Mouse (Mus musculus) heart, postnatal 0 days (tissue): ENCODE results near the gene Hils1. TPM values are rescaled to one million over a fixed set of nuclear protein-coding genes. Genes with fewer than 3 reads are reported as not detected.

Source experiments
- ATAC-seq: fragments of 200-750 bp; cut with Nextera tagmentation; 2 replicates; pipeline ENCODE4 v1.8.0; 2017; ENCODE audit warnings: low read depth, moderate number of reproducible peaks, moderate library complexity; ENCODE audit not compliant: insufficient read depth
- DNase-seq: peaks from one replicate; pipeline ENCODE4 v3.0.0-alpha.2; 2016; ENCODE audit warnings: low spot score
- H3K27ac ChIP-seq: fragments of 300-500 bp; sonication (generic); 2 replicates; pipeline ENCODE4 v1.5.1; 2014; ENCODE audit warnings: low read depth, mild to moderate bottlenecking
- H3K27me3 ChIP-seq: fragments of 300-500 bp; sonication (generic); 2 replicates; pipeline ENCODE4 v1.6.1; 2014; ENCODE audit warnings: low read length, mixed read lengths; ENCODE audit not compliant: control insufficient read depth, insufficient read depth
- H3K36me3 ChIP-seq: fragments of 300-500 bp; sonication (generic); replicated peaks from 2 replicates; pipeline ENCODE4 v1.6.1; 2014; ENCODE audit warnings: low read length, mixed read lengths; ENCODE audit not compliant: control insufficient read depth, insufficient read depth
- H3K4me1 ChIP-seq: fragments of 300-500 bp; sonication (generic); 2 replicates; pipeline ENCODE4 v1.6.1; 2014; ENCODE audit warnings: antibody characterized with exemption; ENCODE audit not compliant: control insufficient read depth, insufficient read depth
- H3K4me2 ChIP-seq: fragments of 300-500 bp; sonication (generic); 2 replicates; pipeline ENCODE4 v1.6.1; 2014; ENCODE audit warnings: low read depth, mild to moderate bottlenecking, low read length, moderate library complexity
- H3K4me3 ChIP-seq: fragments of 300-500 bp; sonication (generic); 2 replicates; pipeline ENCODE4 v1.5.1; 2014; ENCODE audit warnings: low read depth, low read length
- H3K9ac ChIP-seq: fragments of 300-500 bp; sonication (generic); replicated peaks from 2 replicates; pipeline ENCODE4 v1.6.1; 2014; ENCODE audit warnings: low read depth, low read length, mixed read lengths
- H3K9me3 ChIP-seq: fragments of 300-500 bp; sonication (generic); replicated peaks from 2 replicates; pipeline ENCODE4 v1.6.1; 2016; ENCODE audit warnings: low read length; ENCODE audit not compliant: control insufficient read depth
- CTCF ChIP-seq: IDR thresholded peaks from 2 replicates; pipeline ENCODE4 v1.5.1; 2016; ENCODE audit warnings: antibody characterized with exemption, control low read depth, low read depth
- EP300 ChIP-seq: IDR thresholded peaks from 2 replicates; pipeline ENCODE4 v1.6.1; 2016; ENCODE audit warnings: antibody characterized with exemption, low read depth
- WGBS: fragments of 180-500 bp; shearing (Covaris S2); extraction: QIAGEN DNeasy Blood & Tissue Kit; methylation state at CpG from one replicate; pipeline ENCODE4 v1.1.7; 2014; 5-methylcytosine and 5-hydroxymethylcytosine counted together
- polyA plus RNA-seq: library from polyadenylated mRNA; unstranded; fragments of >200 nt; fragmentation: Nextera tagmentation; extraction: Ambion mirVana; gene quantifications from 2 replicates; pipeline ENCODE4 v1.2.1, GENCODE M21; 2015
- total RNA-seq: library from RNA; depleted of rRNA; stranded (reverse); fragments of >200 nt; gene quantifications from 2 replicates; pipeline ENCODE4 v1.2.3, GENCODE M21; 2014; ENCODE audit warnings: low replicate concordance

The Hils1 gene
- total and polyA plus RNA-seq, 2 experiments from 2014 or later: not detected

DNA sequence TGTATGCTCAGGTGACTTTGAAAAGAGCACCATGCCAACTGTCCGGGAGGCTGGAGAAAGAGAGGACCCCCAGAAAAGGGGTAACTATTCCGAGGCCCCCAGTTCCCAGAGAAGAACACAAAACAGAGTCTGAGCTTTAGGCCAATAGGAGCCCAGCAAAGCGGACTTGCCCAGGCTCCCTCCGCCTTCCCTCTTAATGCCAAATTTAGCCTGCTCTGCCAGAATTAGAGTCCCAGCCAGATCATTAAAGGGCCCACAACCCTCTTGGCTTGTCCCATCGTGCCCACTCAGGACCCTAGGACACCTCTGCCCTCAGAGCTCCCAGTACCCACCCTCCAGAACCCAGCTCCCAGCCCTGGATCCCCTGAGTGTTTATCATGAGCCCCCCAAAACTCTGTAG is 5.5 kb downstream of the Hils1 start:
- ATAC-seq (peak; percentile 49), DNase-seq (peak; percentile 48)
- WGBS: 18% methylated on average over 5 of the region's 5 CpGs
- no peak for TF ChIP-seq EP300
- no peak for TF ChIP-seq CTCF
- Histone ChIP-seq H3K4me1 (peaks cover 22% of the 10 kb centered on the region; the same call in 1 of the 2 replicates), H3K4me3 (peak overlapping the region; percentile 42), H3K9me3 (no peaks in the 10 kb centered on the region), H3K9ac (peak overlapping the region; percentile 41), H3K27ac (peak overlapping the region; percentile 87), H3K36me3 (no peaks in the 10 kb centered on the region), H3K4me2 (peak overlapping the region; percentile 64), H3K27me3 (no peaks in the 10 kb centered on the region)

DNA sequence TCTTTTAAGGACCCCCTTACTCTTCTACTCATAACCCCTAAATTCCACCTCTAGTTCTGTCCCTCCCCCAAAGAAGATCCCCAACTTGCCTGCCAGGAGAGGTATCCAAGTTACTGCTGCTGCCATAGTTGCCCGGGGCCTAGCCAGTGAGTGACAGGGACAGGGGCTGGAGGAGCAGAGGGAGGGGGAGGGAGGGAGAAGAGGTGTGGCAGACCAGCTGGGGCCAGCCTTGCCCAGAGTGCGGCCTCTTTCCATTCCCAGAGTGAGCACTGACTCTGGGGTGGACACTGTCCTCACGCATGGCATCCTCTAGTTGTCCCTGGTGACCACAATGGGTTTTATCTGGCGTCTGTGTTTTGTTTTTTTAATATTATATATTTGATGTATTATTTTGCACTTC is 5.9 kb downstream of the Hils1 start:
- Histone ChIP-seq H3K4me1 (peaks cover 22% of the 10 kb centered on the region; the same call in 1 of the 2 replicates), H3K27me3 (no peaks in the 10 kb centered on the region), H3K36me3 (no peaks in the 10 kb centered on the region), H3K9ac (peak overlapping the region; percentile 41), H3K4me2 (peak overlapping the region; percentile 64), H3K9me3 (no peaks in the 10 kb centered on the region), H3K27ac (peak overlapping the region; percentile 87), H3K4me3 (peak overlapping the region; percentile 42)
- DNase-seq: peak; percentile 55
- no peak for TF ChIP-seq EP300
- no peak for TF ChIP-seq CTCF
- WGBS: 33% methylated on average over 4 of the region's 4 CpGs
- ATAC-seq: peak; percentile 73

DNA sequence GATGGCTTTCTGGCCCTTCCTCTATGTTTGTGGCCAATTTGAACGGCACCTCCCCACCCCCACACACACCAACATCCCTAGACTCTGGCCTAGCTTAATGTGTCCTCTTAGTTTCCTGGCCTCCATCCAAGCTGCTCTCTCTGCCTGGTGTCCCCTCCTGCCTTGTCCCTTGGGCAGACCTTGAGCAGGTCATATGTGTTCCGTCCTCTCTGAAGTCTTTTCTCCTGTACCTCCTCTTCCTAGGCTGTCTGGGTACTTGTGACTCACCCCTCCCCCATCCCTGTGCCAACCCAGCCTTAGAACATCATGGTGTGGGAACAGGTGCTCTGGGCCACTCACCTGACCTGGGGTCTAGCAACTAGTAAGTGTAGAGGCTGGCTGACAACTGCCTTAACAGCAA is 7.6 kb downstream of the Hils1 start:
- peaks cover 25% of the 10 kb centered on the region; the same call in 1 of the 2 replicates for H3K4me1 ChIP-seq
- ATAC-seq (peak; percentile 9; the same call in 1 of the 2 replicates), DNase-seq (peak; percentile 52)

DNA sequence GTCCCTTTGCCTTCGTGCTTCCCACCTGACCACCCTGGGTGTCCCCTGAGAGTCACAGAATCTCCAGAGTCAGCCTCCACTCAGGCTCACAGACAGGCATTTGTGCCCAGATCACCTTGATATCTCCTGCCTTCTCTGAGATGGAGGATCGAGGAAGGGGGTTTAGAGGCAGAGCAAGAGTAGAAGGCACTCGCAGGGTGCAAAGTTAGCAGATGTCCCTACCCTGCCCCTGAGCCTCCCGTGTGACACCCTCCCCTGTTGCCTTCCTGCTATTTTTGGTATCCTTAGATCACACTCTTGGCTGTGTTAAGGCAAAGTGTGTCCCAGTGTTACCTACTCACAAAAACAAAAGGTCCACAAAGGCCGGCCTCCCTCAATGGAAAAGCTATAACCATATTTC is 8.8 kb downstream of the Hils1 start, which contains the start of gene Sgca:
TSS of gene Sgca (minus strand) at position 129 of the 400 bp plus-strand sequence.
- DNase-seq: peak; percentile 62
- WGBS: 28% methylated on average over 5 of the region's 5 CpGs
- no peaks in the 10 kb centered on the region for H3K27me3 ChIP-seq
- peaks cover 25% of the 10 kb centered on the region; the same call in 1 of the 2 replicates for H3K4me1 ChIP-seq
- TF ChIP-seq EP300 (0 out of 2 replicates have a peak, but pooled peaks have one; percentile 37), CTCF (no peak)
- H3K36me3 ChIP-seq: no peaks in the 10 kb centered on the region
- H3K4me2 ChIP-seq: peak within 1 kb of the TSS; percentile 7; the same call in 1 of the 2 replicates
- H3K27ac ChIP-seq: peak within 1 kb of the TSS; percentile 83
- 0 out of 2 replicates have a peak within 1 kb of the TSS, but pooled peaks have one; percentile 13 for H3K9ac ChIP-seq
- H3K4me3 ChIP-seq: no peak within 1 kb of the TSS
- no peaks in the 10 kb centered on the region for H3K9me3 ChIP-seq
- ATAC-seq: no peak

More for the DNA sequence above, 7.6 kb downstream of the Hils1 start:
- H3K36me3 ChIP-seq: no peaks in the 10 kb centered on the region
- H3K9ac ChIP-seq: no peak overlapping the region
- H3K4me2 ChIP-seq: no peak overlapping the region
- TF ChIP-seq EP300: no peak
- no peak for TF ChIP-seq CTCF
- peak overlapping the region; percentile 83 for H3K27ac ChIP-seq
- H3K27me3 ChIP-seq: no peaks in the 10 kb centered on the region
- no peak overlapping the region for H3K4me3 ChIP-seq
- H3K9me3 ChIP-seq: no peaks in the 10 kb centered on the region
- 17% methylated on average over 2 of the region's 2 CpGs for WGBS

DNA sequence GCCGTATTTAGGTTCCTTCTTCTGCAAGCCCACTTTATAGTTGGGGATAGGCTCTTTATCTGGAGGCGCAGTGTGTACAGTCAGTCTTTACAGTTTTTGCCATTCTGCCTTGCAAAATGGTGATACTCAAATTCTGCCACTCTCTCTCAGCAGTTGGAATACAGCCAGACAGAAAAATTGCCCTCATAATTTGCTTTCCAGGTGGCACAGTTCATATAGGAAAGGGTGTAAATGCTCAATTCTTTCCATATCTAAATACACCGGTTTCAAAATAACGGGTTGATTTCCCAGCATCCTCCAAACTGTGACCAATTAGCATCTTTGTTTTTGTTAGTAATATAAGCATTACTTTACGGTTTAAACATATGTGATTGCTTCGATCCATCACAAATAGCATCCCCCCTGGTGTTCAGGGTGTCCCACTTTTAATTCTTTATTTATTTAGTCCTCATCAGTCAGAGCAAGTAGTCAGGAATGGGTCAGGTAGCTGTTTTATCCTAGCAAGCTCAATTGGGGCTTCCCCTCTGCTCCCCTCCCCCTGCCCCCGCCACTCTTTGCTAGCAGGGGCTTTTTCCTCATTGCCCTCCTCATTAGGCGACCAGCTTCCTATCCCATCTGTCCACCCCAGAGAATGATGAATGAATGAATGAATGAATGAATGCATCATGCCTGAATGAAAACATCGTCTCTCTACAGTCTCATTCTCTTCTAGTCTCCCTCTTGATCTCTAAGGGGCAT is 11.0 kb downstream of the Hils1 start:
- H3K4me3 ChIP-seq: no peak overlapping the region
- 34% methylated on average over 9 of the region's 9 CpGs for WGBS

More for the DNA sequence above, 11.0 kb downstream of the Hils1 start:
- DNase-seq (no peak), ATAC-seq (no peak)
- H3K9me3 ChIP-seq: no peaks in the 10 kb centered on the region
- H3K9ac ChIP-seq: no peak overlapping the region
- H3K27me3 ChIP-seq: no peaks in the 10 kb centered on the region
- peak overlapping the region; percentile 53; the same call in 1 of the 2 replicates for H3K4me2 ChIP-seq
- no peak overlapping the region for H3K27ac ChIP-seq
- peaks cover 25% of the 10 kb centered on the region; the same call in 1 of the 2 replicates for H3K4me1 ChIP-seq
- no peaks in the 10 kb centered on the region for H3K36me3 ChIP-seq
- TF ChIP-seq EP300 (no peak), CTCF (no peak)
